Mouse (Mus musculus): ENCODE results near the gene Fcrla.

- TF ChIP-seq CTCF (IDR thresholded peaks at IDR 0.05; ENCODE audit: extremely low read depth, insufficient read depth, insufficient read length, insufficient replicate concordance): no peak
- no peak for TF ChIP-seq POLR2A (IDR thresholded peaks at IDR 0.05; ENCODE audit: low read depth, low read length)
Measured at GRCm38 (mm10) chr1:170962301-170962700, 34.9 kb upstream of the Fcrla start.
